In the genomic region with DNA sequence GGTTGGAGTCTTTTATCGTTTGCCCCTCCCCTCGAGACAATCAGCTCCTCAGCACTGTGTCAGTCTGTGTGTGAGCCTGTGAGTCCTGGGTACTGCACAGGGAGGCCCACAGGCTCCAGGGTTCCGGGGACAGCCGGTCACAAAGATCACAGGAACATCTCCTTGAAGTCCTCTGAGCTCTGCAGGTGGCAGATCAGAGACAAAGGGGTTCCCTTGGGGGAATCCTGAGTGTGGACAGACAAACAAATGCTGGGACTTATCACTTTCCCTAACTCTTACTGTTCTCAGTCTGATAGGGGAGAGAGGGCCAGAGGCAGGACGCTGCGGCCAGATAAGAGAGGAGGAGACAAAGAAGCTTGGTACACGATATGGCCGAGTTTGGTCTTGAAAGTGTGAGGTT, we compare ENCODE assay signal across 18 mouse cellular contexts.
A peak's percentile ranks its signal among the peaks of the same experiment; 100 is the strongest.
DNase-seq lines count a peak whose midpoint lies in the region; ATAC-seq and TF ChIP-seq lines count a peak whose summit lies in the region.
"Had no signal": no experiment of that assay in that cellular context is flagged by ENCODE, and none has a peak within 500 bp of the region (broad histone marks: within the 10 kb centered on the region; RNA-seq: fewer than 3 reads in every experiment).

No protein-coding gene starts in this region.

- H3K9me3 ChIP-seq in forebrain, embryonic 10.5 days: no peaks in the 10 kb centered on the region
- no peaks in the 10 kb centered on the region for H3K9me3 ChIP-seq in forebrain, postnatal 0 days (ENCODE audit: low read length)
- no peaks in the 10 kb centered on the region for H3K9me3 ChIP-seq in liver, embryonic 12.5 days (replicated peaks)
- H3K9me3 ChIP-seq: forebrain, embryonic 13.5 days; hindbrain, embryonic 15.5 days; limb, embryonic 12.5 days; midbrain, embryonic 12.5 days had no signal

- H3K9ac ChIP-seq in forebrain, postnatal 0 days: no peak overlapping the region
- H3K9ac ChIP-seq in liver, embryonic 12.5 days: 0 out of 2 replicates have a peak overlapping the region, but pooled peaks have one; percentile 17
- H3K9ac ChIP-seq: forebrain, embryonic 13.5 days; hindbrain, embryonic 15.5 days; limb, embryonic 12.5 days; midbrain, embryonic 12.5 days had no signal

- no peaks in the 10 kb centered on the region for H3K27me3 ChIP-seq in forebrain, embryonic 10.5 days (ENCODE audit: poor library complexity, severe bottlenecking)
- H3K27me3 ChIP-seq in forebrain, postnatal 0 days (ENCODE audit: insufficient read depth, low read length): no peaks in the 10 kb centered on the region
- 0 out of 2 replicates have a peak, but pooled peaks cover 4% of the 10 kb centered on the region for H3K27me3 ChIP-seq in liver, embryonic 12.5 days (replicated peaks)
- H3K27me3 ChIP-seq: forebrain, embryonic 13.5 days; hindbrain, embryonic 15.5 days; limb, embryonic 12.5 days; midbrain, embryonic 12.5 days had no signal

- peaks cover 21% of the 10 kb centered on the region for H3K4me1 ChIP-seq in forebrain, embryonic 10.5 days
- H3K4me1 ChIP-seq in forebrain, postnatal 0 days (ENCODE audit: insufficient read depth): no peaks in the 10 kb centered on the region
- peaks cover 62% of the 10 kb centered on the region for H3K4me1 ChIP-seq in liver, embryonic 12.5 days
- H3K4me1 ChIP-seq: hindbrain, embryonic 15.5 days; limb, embryonic 12.5 days had no signal

- no peaks in the 10 kb centered on the region for H3K36me3 ChIP-seq in forebrain, embryonic 10.5 days (replicated peaks)
- no peaks in the 10 kb centered on the region for H3K36me3 ChIP-seq in forebrain, postnatal 0 days (ENCODE audit: insufficient read depth)
- no peaks in the 10 kb centered on the region for H3K36me3 ChIP-seq in liver, embryonic 12.5 days
- H3K36me3 ChIP-seq: hindbrain, embryonic 15.5 days; limb, embryonic 12.5 days; midbrain, embryonic 12.5 days had no signal

- WGBS in forebrain, embryonic 10.5 days: 25% methylated on average over 8 of the region's 8 CpGs
- WGBS in forebrain, postnatal 0 days: 31% methylated on average over 8 of the region's 8 CpGs
- WGBS in liver, embryonic 12.5 days (ENCODE audit: insufficient replicate concordance): 4% methylated on average over 8 of the region's 8 CpGs

- peak overlapping the region; percentile 40; the same call in 1 of the 2 replicates for H3K27ac ChIP-seq in forebrain, embryonic 10.5 days
- H3K27ac ChIP-seq in forebrain, postnatal 0 days (ENCODE audit: low read depth, low read length): no peak overlapping the region
- peak overlapping the region; percentile 73 for H3K27ac ChIP-seq in liver, embryonic 12.5 days
- H3K27ac ChIP-seq: forebrain, embryonic 13.5 days; gastrocnemius, adult 2 months; hindbrain, embryonic 15.5 days; limb, embryonic 12.5 days; midbrain, embryonic 12.5 days had no signal

- no peak overlapping the region for H3K4me2 ChIP-seq in forebrain, postnatal 0 days (ENCODE audit: low read depth)
- peak overlapping the region; percentile 60 for H3K4me2 ChIP-seq in liver, embryonic 12.5 days
- H3K4me2 ChIP-seq: forebrain, embryonic 13.5 days; hindbrain, embryonic 15.5 days; limb, embryonic 12.5 days; midbrain, embryonic 12.5 days had no signal

- H3K4me3 ChIP-seq in forebrain, embryonic 10.5 days: no peak overlapping the region
- no peak overlapping the region for H3K4me3 ChIP-seq in forebrain, postnatal 0 days (ENCODE audit: low read depth, low read length)
- H3K4me3 ChIP-seq in liver, embryonic 12.5 days: peak overlapping the region; percentile 14; the same call in 1 of the 2 replicates
- H3K4me3 ChIP-seq: forebrain, embryonic 13.5 days; gastrocnemius, adult 2 months; hindbrain, embryonic 15.5 days; limb, embryonic 12.5 days; midbrain, embryonic 12.5 days had no signal

- no peak for TF ChIP-seq CTCF in forebrain, postnatal 0 days (IDR thresholded peaks at IDR 0.05; ENCODE audit: low read depth)

- ATAC-seq in forebrain, postnatal 0 days: no peak
- ATAC-seq in liver, embryonic 12.5 days: peak; percentile 93
- ATAC-seq: forebrain, embryonic 13.5 days had no signal

- DNase-seq in forebrain, embryonic 10.5 days (ENCODE audit: extremely low spot score, low spot score): no peak
- DNase-seq in forebrain, postnatal 0 days: no peak
- peak; percentile 8 to 10 for DNase-seq in spleen, postnatal 36 days (ENCODE audit: low spot score in 2 of 2)
- DNase-seq in spleen, postnatal 14 days (ENCODE audit: low spot score in 2 of 2): no peak
- DNase-seq in layer of hippocampus, adult 8-10 months (ENCODE audit: low spot score in 2 of 2): no peak
- no peak for DNase-seq in cerebellum, adult 9-10 months
- DNase-seq in frontal cortex, postnatal 36 days (ENCODE audit: low spot score in 2 of 2): no peak
- DNase-seq: adrenal gland, postnatal 36 days; gastrocnemius, adult 2 months; kidney, adult 8-10 months; kidney, postnatal 4 days; lung, postnatal 10 days; right cerebral cortex, postnatal 14 days had no signal

Comparison
In these comparisons a context has a peak if more than half of its experiments do, and no peak if none do; other contexts are left out.
1. DNase-seq: peak in spleen, postnatal 36 days (2 of 2); none in forebrain, embryonic 10.5 days (single experiment), forebrain, postnatal 0 days (single experiment), spleen, postnatal 14 days (0 of 2), layer of hippocampus, adult 8-10 months (0 of 2), cerebellum, adult 9-10 months (single experiment) and frontal cortex, postnatal 36 days (0 of 2).